Mouse (Mus musculus) right cerebral cortex, postnatal 14 days (tissue): Measurements from ENCODE around the gene Irak1.

Experiments
- DNase-seq: peaks from one replicate; pipeline ENCODE4 v3.0.0; 2022

The Irak1 gene

DNA sequence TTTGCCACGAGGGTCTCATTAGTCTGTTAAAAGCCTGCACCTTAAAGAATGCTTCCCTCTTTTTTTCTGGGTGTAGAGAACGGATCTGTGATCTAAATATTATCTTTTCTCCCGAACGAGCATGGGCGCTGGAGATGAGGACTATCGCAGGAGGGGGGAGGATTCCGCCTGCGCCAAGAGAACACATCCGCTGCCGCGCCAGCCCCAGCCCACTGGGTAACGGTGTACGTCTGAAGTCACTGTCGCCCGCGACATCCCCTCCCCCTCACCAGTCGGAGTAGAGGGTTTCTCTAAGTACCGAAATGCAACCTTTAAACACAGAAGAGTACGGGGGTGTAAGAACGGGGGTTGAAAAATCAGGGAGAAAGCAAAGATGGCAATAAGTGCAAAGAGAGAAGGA is 58.4 kb downstream of the Irak1 start:
- peak; percentile 72 for DNase-seq

DNA sequence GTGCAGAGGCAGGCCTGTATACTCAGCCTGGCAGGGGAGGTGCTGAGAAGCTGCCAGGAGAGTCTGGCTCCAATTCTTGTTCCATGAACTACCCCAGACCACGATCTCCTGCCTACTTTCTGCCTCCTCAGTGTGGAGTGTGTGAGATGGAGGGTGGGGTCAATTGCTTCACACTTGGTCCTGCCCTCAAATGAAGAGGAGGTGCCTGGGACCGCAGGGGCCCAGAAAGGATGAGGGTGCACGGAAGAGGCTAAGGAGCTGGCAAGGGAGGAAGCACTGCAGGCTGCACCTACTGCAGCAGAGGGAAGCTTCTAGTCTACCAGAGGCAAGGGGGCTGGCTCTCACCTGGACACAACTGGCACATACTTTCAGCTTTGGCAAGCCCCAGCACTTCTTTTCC is 59.4 kb downstream of the Irak1 start:
- no peak for DNase-seq
